Mouse (Mus musculus) midbrain, embryonic 12.5 days (tissue): ENCODE data around the gene Wscd2. TPM values are rescaled to one million over a fixed set of nuclear protein-coding genes. Genes with fewer than 3 reads are reported as not detected.

Experiments
- ATAC-seq: fragments of 200-750 bp; cut with Nextera tagmentation; 2 replicates; pipeline ENCODE4 v1.8.0; 2017; ENCODE audit warnings: low read depth, moderate TSS enrichment, moderate library complexity; ENCODE audit not compliant: low FRiP score
- H3K27ac ChIP-seq: fragments of 300-500 bp; sonication (generic); replicated peaks from 2 replicates; pipeline ENCODE4 v1.5.1; 2016; ENCODE audit warnings: mild to moderate bottlenecking
- H3K27me3 ChIP-seq: fragments of 300-500 bp; sonication (generic); 2 replicates; pipeline ENCODE4 v1.6.1; 2016; ENCODE audit warnings: mild to moderate bottlenecking
- H3K36me3 ChIP-seq: fragments of 300-500 bp; sonication (generic); 2 replicates; pipeline ENCODE4 v1.6.1; 2016
- H3K4me1 ChIP-seq: fragments of 300-500 bp; sonication (generic); 2 replicates; pipeline ENCODE4 v1.6.1; 2016
- H3K4me2 ChIP-seq: fragments of 300-500 bp; sonication (generic); replicated peaks from 2 replicates; pipeline ENCODE4 v1.6.1; 2016; ENCODE audit warnings: mild to moderate bottlenecking, moderate library complexity
- H3K4me3 ChIP-seq: fragments of 300-500 bp; sonication (generic); 2 replicates; pipeline ENCODE4 v1.5.1; 2016; ENCODE audit warnings: mild to moderate bottlenecking
- H3K9ac ChIP-seq: fragments of 300-500 bp; sonication (generic); replicated peaks from 2 replicates; pipeline ENCODE4 v1.6.1; 2016; ENCODE audit warnings: mild to moderate bottlenecking, moderate library complexity
- H3K9me3 ChIP-seq: fragments of 300-500 bp; sonication (generic); 2 replicates; pipeline ENCODE4 v1.6.1; 2016; ENCODE audit warnings: mild to moderate bottlenecking
- WGBS: fragments of 180-500 bp; shearing (Covaris S2); methylation state at CpG from one replicate; pipeline ENCODE4 v1.1.7; 2016; 5-methylcytosine and 5-hydroxymethylcytosine counted together
- polyA plus RNA-seq: library from polyadenylated mRNA; unstranded; fragments of >200 nt; fragmentation: Nextera tagmentation; extraction: Ambion mirVana; gene quantifications from 2 replicates; pipeline ENCODE4 v1.2.1, GENCODE M21; 2016

Wscd2 gene
- polyA plus RNA-seq, 1 experiment from 2014 or later: 14.2 TPM

- 85% methylated on average over 4 of the region's 4 CpGs for WGBS
- no peak overlapping the region for H3K4me3 ChIP-seq
- ATAC-seq: no peak
- H3K36me3 ChIP-seq: no peaks in the 10 kb centered on the region
- no peak overlapping the region for H3K4me2 ChIP-seq
- H3K27me3 ChIP-seq: 0 out of 2 replicates have a peak, but pooled peaks cover 5% of the 10 kb centered on the region
- H3K9ac ChIP-seq: no peak overlapping the region
- no peaks in the 10 kb centered on the region for H3K9me3 ChIP-seq
- peaks cover 6% of the 10 kb centered on the region for H3K4me1 ChIP-seq
- H3K27ac ChIP-seq: no peak overlapping the region
These were observed 134.9 kb downstream of the Wscd2 start for GRCm38 (mm10) chr5:113625068-113625467.

GRCm38 (mm10) chr5:113626352-113626751 lies 136.2 kb downstream of the Wscd2 start:
- Histone ChIP-seq H3K4me2 (no peak overlapping the region), H3K36me3 (no peaks in the 10 kb centered on the region), H3K9ac (no peak overlapping the region), H3K27ac (no peak overlapping the region), H3K4me3 (no peak overlapping the region), H3K4me1 (peaks cover 6% of the 10 kb centered on the region), H3K9me3 (no peaks in the 10 kb centered on the region), H3K27me3 (0 out of 2 replicates have a peak, but pooled peaks cover 5% of the 10 kb centered on the region)
- 87% methylated on average over 8 of the region's 8 CpGs for WGBS
- no peak for ATAC-seq

- H3K27me3 ChIP-seq: 0 out of 2 replicates have a peak, but pooled peaks cover 5% of the 10 kb centered on the region
- H3K27ac ChIP-seq: no peak overlapping the region
- no peaks in the 10 kb centered on the region for H3K36me3 ChIP-seq
- no peak for ATAC-seq
- H3K9ac ChIP-seq: no peak overlapping the region
- no peak overlapping the region for H3K4me3 ChIP-seq
- WGBS: 77% methylated on average over 5 of the region's 5 CpGs
- no peaks in the 10 kb centered on the region for H3K9me3 ChIP-seq
- H3K4me1 ChIP-seq: peaks cover 6% of the 10 kb centered on the region
- no peak overlapping the region for H3K4me2 ChIP-seq
These were observed 136.9 kb downstream of the Wscd2 start for GRCm38 (mm10) chr5:113626991-113627390.

GRCm38 (mm10) chr5:113627820-113628437 lies 137.8 kb downstream of the Wscd2 start:
- no peak overlapping the region for H3K9ac ChIP-seq
- H3K4me1 ChIP-seq: peaks cover 5% of the 10 kb centered on the region
- no peak for ATAC-seq
- 0 out of 2 replicates have a peak, but pooled peaks cover 5% of the 10 kb centered on the region for H3K27me3 ChIP-seq
- H3K36me3 ChIP-seq: no peaks in the 10 kb centered on the region
- H3K9me3 ChIP-seq: no peaks in the 10 kb centered on the region
- no peak overlapping the region for H3K27ac ChIP-seq
- H3K4me3 ChIP-seq: no peak overlapping the region
- 73% methylated on average over 11 of the region's 11 CpGs for WGBS
- H3K4me2 ChIP-seq: no peak overlapping the region

GRCm38 (mm10) chr5:113629248-113629647 lies 139.1 kb downstream of the Wscd2 start:
- H3K4me2 ChIP-seq: no peak overlapping the region
- H3K27ac ChIP-seq: no peak overlapping the region
- WGBS: 86% methylated on average over 3 of the region's 3 CpGs
- H3K27me3 ChIP-seq: 0 out of 2 replicates have a peak, but pooled peaks cover 5% of the 10 kb centered on the region
- H3K4me3 ChIP-seq: no peak overlapping the region
- no peaks in the 10 kb centered on the region for H3K9me3 ChIP-seq
- H3K9ac ChIP-seq: no peak overlapping the region
- H3K4me1 ChIP-seq: no peaks in the 10 kb centered on the region
- H3K36me3 ChIP-seq: no peaks in the 10 kb centered on the region
- ATAC-seq: no peak

- ATAC-seq: no peak
- 67% methylated on average over 10 of the region's 10 CpGs for whole genome bisulfite sequencing
- H3K9ac ChIP-seq: no peak overlapping the region
- H3K27ac ChIP-seq: no peak overlapping the region
- no peaks in the 10 kb centered on the region for H3K4me1 ChIP-seq
- no peaks in the 10 kb centered on the region for H3K36me3 ChIP-seq
- no peak overlapping the region for H3K4me2 ChIP-seq
- H3K27me3 ChIP-seq: 0 out of 2 replicates have a peak, but pooled peaks cover 5% of the 10 kb centered on the region
- H3K4me3 ChIP-seq: no peak overlapping the region
- no peaks in the 10 kb centered on the region for H3K9me3 ChIP-seq
These were observed 140.0 kb downstream of the Wscd2 start for GRCm38 (mm10) chr5:113630116-113630515.

GRCm38 (mm10) chr5:113633037-113633714 lies 143.0 kb downstream of the Wscd2 start:
- H3K9ac ChIP-seq: no peak overlapping the region
- H3K9me3 ChIP-seq: no peaks in the 10 kb centered on the region
- ATAC-seq: no peak
- no peak overlapping the region for H3K4me2 ChIP-seq
- H3K27ac ChIP-seq: no peak overlapping the region
- WGBS: 79% methylated on average over 9 of the region's 9 CpGs
- no peaks in the 10 kb centered on the region for H3K36me3 ChIP-seq
- no peaks in the 10 kb centered on the region for H3K4me1 ChIP-seq
- no peak overlapping the region for H3K4me3 ChIP-seq
- no peaks in the 10 kb centered on the region for H3K27me3 ChIP-seq

- Histone ChIP-seq H3K4me3 (no peak overlapping the region), H3K4me1 (no peaks in the 10 kb centered on the region), H3K4me2 (no peak overlapping the region), H3K36me3 (no peaks in the 10 kb centered on the region), H3K27me3 (no peaks in the 10 kb centered on the region), H3K9ac (no peak overlapping the region), H3K9me3 (no peaks in the 10 kb centered on the region), H3K27ac (no peak overlapping the region)
- 64% methylated on average over 13 of the region's 13 CpGs for WGBS
- ATAC-seq: no peak
These were observed 144.0 kb downstream of the Wscd2 start for GRCm38 (mm10) chr5:113634024-113634651.

- no peak overlapping the region for H3K27ac ChIP-seq
- ATAC-seq: no peak
- whole genome bisulfite sequencing: 80% methylated on average over 7 of the region's 7 CpGs
- H3K36me3 ChIP-seq: no peaks in the 10 kb centered on the region
- no peak overlapping the region for H3K4me2 ChIP-seq
- no peak overlapping the region for H3K4me3 ChIP-seq
- H3K9ac ChIP-seq: no peak overlapping the region
- H3K4me1 ChIP-seq: no peaks in the 10 kb centered on the region
- no peaks in the 10 kb centered on the region for H3K27me3 ChIP-seq
- no peaks in the 10 kb centered on the region for H3K9me3 ChIP-seq
These were observed 144.9 kb downstream of the Wscd2 start for GRCm38 (mm10) chr5:113634887-113635610.

- WGBS: 85% methylated on average over 15 of the region's 15 CpGs
- Histone ChIP-seq H3K9me3 (no peaks in the 10 kb centered on the region), H3K27ac (no peak overlapping the region), H3K9ac (no peak overlapping the region), H3K4me3 (no peak overlapping the region), H3K4me2 (no peak overlapping the region), H3K27me3 (no peaks in the 10 kb centered on the region), H3K4me1 (no peaks in the 10 kb centered on the region), H3K36me3 (no peaks in the 10 kb centered on the region)
- ATAC-seq: no peak
These were observed 145.9 kb downstream of the Wscd2 start for GRCm38 (mm10) chr5:113635861-113636565.

- no peak overlapping the region for H3K27ac ChIP-seq
- H3K4me2 ChIP-seq: no peak overlapping the region
- no peaks in the 10 kb centered on the region for H3K36me3 ChIP-seq
- H3K27me3 ChIP-seq: no peaks in the 10 kb centered on the region
- no peak overlapping the region for H3K4me3 ChIP-seq
- no peak for ATAC-seq
- no peaks in the 10 kb centered on the region for H3K9me3 ChIP-seq
- whole genome bisulfite sequencing: 89% methylated on average over 4 of the region's 4 CpGs
- H3K4me1 ChIP-seq: no peaks in the 10 kb centered on the region
- H3K9ac ChIP-seq: no peak overlapping the region
These were observed 147.5 kb downstream of the Wscd2 start for GRCm38 (mm10) chr5:113637631-113638030.
